Mouse (Mus musculus): Measurements from ENCODE around the gene Zfp59. TPM values are rescaled to one million over a fixed set of nuclear protein-coding genes. Genes with fewer than 3 reads are reported as not detected.
"Not testable (repeated sequence)": the region's sequence is repeated elsewhere in the genome, so short reads cannot be mapped to it uniquely, and the experiment has no call there.

Gene Zfp59
- polyA plus RNA-seq, 1 experiment from 2014 or later, result 1.4 TPM

- WGBS (ENCODE audit: insufficient replicate concordance), result 15% methylated on average over 10 of the region's 10 CpGs
- Histone ChIP-seq H3K27ac (ENCODE audit: low read length) (peak overlapping the region; percentile 51), H3K9me3 (replicated peaks; ENCODE audit: control insufficient read depth, low read length) (no peaks in the 10 kb centered on the region), H3K4me1 (ENCODE audit: control insufficient read depth, low read depth, low read length) (peaks cover 13% of the 10 kb centered on the region), H3K4me2 (ENCODE audit: low read depth, low read length) (peak overlapping the region; percentile 77), H3K27me3 (ENCODE audit: control insufficient read depth, insufficient read depth, low read depth, low read length) (no peaks in the 10 kb centered on the region), H3K36me3 (ENCODE audit: control insufficient read depth, insufficient read depth) (no peaks in the 10 kb centered on the region), H3K4me3 (ENCODE audit: low read depth, low read length) (peak overlapping the region; percentile 73), H3K9ac (ENCODE audit: low read depth, low read length) (peak overlapping the region; percentile 73)
- peak; percentile 25; the same call in 1 of the 2 replicates for ATAC-seq (ENCODE audit: low read depth)
These were observed 21.2 kb downstream of the Zfp59 start for GRCm38 (mm10) chr7:27859301-27860251.

GRCm38 (mm10) chr7:27860396-27861235, 22.2 kb downstream of the Zfp59 start:
- ATAC-seq (ENCODE audit: low read depth), result peak; percentile 89
- 0% methylated on average over 22 of the region's 22 CpGs for WGBS (ENCODE audit: insufficient replicate concordance)
- Histone ChIP-seq H3K36me3 (ENCODE audit: control insufficient read depth, insufficient read depth) (no peaks in the 10 kb centered on the region), H3K9ac (ENCODE audit: low read depth, low read length) (peak overlapping the region; percentile 73), H3K4me2 (ENCODE audit: low read depth, low read length) (peak overlapping the region; percentile 77), H3K4me3 (ENCODE audit: low read depth, low read length) (peak overlapping the region; percentile 73), H3K27me3 (ENCODE audit: control insufficient read depth, insufficient read depth, low read depth, low read length) (no peaks in the 10 kb centered on the region), H3K4me1 (ENCODE audit: control insufficient read depth, low read depth, low read length) (peaks cover 13% of the 10 kb centered on the region), H3K9me3 (replicated peaks; ENCODE audit: control insufficient read depth, low read length) (no peaks in the 10 kb centered on the region), H3K27ac (ENCODE audit: low read length) (peak overlapping the region; percentile 51)

- H3K27me3 ChIP-seq (ENCODE audit: control insufficient read depth, insufficient read depth, low read depth, low read length); H3K27ac ChIP-seq (ENCODE audit: low read length); ATAC-seq (ENCODE audit: low read depth); H3K4me2 ChIP-seq (ENCODE audit: low read depth, low read length); H3K9me3 ChIP-seq (replicated peaks; ENCODE audit: control insufficient read depth, low read length); H3K9ac ChIP-seq (ENCODE audit: low read depth, low read length); H3K36me3 ChIP-seq (ENCODE audit: control insufficient read depth, insufficient read depth); H3K4me3 ChIP-seq (ENCODE audit: low read depth, low read length): not testable (repeated sequence)
- WGBS (ENCODE audit: insufficient replicate concordance), result 70% methylated on average over 5 of the region's 5 CpGs
- peaks cover 13% of the 10 kb centered on the region for H3K4me1 ChIP-seq (ENCODE audit: control insufficient read depth, low read depth, low read length)
These were observed 24.2 kb downstream of the Zfp59 start for GRCm38 (mm10) chr7:27862578-27862977.

- no peak for ATAC-seq (ENCODE audit: low read depth)
- no peaks in the 10 kb centered on the region; the same call in 1 of the 2 replicates for H3K9me3 ChIP-seq (replicated peaks; ENCODE audit: control insufficient read depth, low read length)
- 83% methylated on average over 4 of the region's 4 CpGs for WGBS (ENCODE audit: insufficient replicate concordance)
These were observed 43.3 kb downstream of the Zfp59 start for GRCm38 (mm10) chr7:27881721-27882120.

GRCm38 (mm10) chr7:27900601-27901000, 62.2 kb downstream of the Zfp59 start:
- H3K4me2 ChIP-seq (ENCODE audit: low read depth, low read length), result no peak overlapping the region
- 69% methylated on average over 4 of the region's 4 CpGs for WGBS (ENCODE audit: insufficient replicate concordance)
- no peaks in the 10 kb centered on the region for H3K4me1 ChIP-seq (ENCODE audit: control insufficient read depth, low read depth, low read length)
- no peak overlapping the region for H3K27ac ChIP-seq (ENCODE audit: low read length)
- no peaks in the 10 kb centered on the region for H3K9me3 ChIP-seq (replicated peaks; ENCODE audit: control insufficient read depth, low read length)
- ATAC-seq (ENCODE audit: low read depth), result no peak
- H3K9ac ChIP-seq (ENCODE audit: low read depth, low read length), result no peak overlapping the region
- H3K36me3 ChIP-seq (ENCODE audit: control insufficient read depth, insufficient read depth), result no peaks in the 10 kb centered on the region
- no peak overlapping the region for H3K4me3 ChIP-seq (ENCODE audit: low read depth, low read length)
- no peaks in the 10 kb centered on the region for H3K27me3 ChIP-seq (ENCODE audit: control insufficient read depth, insufficient read depth, low read depth, low read length)

More at GRCm38 (mm10) chr7:27881721-27882120, 43.3 kb downstream of the Zfp59 start:
- no peak overlapping the region for H3K9ac ChIP-seq (ENCODE audit: low read depth, low read length)
- H3K27me3 ChIP-seq (ENCODE audit: control insufficient read depth, insufficient read depth, low read depth, low read length), result no peaks in the 10 kb centered on the region
- H3K4me2 ChIP-seq (ENCODE audit: low read depth, low read length), result no peak overlapping the region
- no peak overlapping the region for H3K4me3 ChIP-seq (ENCODE audit: low read depth, low read length)
- H3K4me1 ChIP-seq (ENCODE audit: control insufficient read depth, low read depth, low read length), result no peaks in the 10 kb centered on the region
- H3K36me3 ChIP-seq (ENCODE audit: control insufficient read depth, insufficient read depth), result peaks cover 11% of the 10 kb centered on the region
- H3K27ac ChIP-seq (ENCODE audit: low read length), result no peak overlapping the region

GRCm38 (mm10) chr7:27905061-27905848, 66.8 kb downstream of the Zfp59 start:
- Histone ChIP-seq H3K4me3 (ENCODE audit: low read depth, low read length) (no peak overlapping the region), H3K9me3 (replicated peaks; ENCODE audit: control insufficient read depth, low read length) (no peaks in the 10 kb centered on the region), H3K27ac (ENCODE audit: low read length) (no peak overlapping the region), H3K4me2 (ENCODE audit: low read depth, low read length) (no peak overlapping the region), H3K9ac (ENCODE audit: low read depth, low read length) (no peak overlapping the region), H3K4me1 (ENCODE audit: control insufficient read depth, low read depth, low read length) (no peaks in the 10 kb centered on the region), H3K27me3 (ENCODE audit: control insufficient read depth, insufficient read depth, low read depth, low read length) (no peaks in the 10 kb centered on the region), H3K36me3 (ENCODE audit: control insufficient read depth, insufficient read depth) (no peaks in the 10 kb centered on the region)
- 59% methylated on average over 11 of the region's 11 CpGs for WGBS (ENCODE audit: insufficient replicate concordance)
- no peak for ATAC-seq (ENCODE audit: low read depth)

Other genes with a start within 250 kb of the Zfp59 start
- 24.8 and 26.3 TPM in 2 replicates for gene Akt2, start 247.1 kb upstream of the Zfp59 start, polyA plus RNA-seq (2015; fragmentation: Nextera tagmentation; extraction: Ambion mirVana)
- not detected in 2 replicates for gene Ttc9b, start 184.7 kb upstream of the Zfp59 start, polyA plus RNA-seq (2015; fragmentation: Nextera tagmentation; extraction: Ambion mirVana)
- 1.1 and 1.4 TPM in 2 replicates for gene Map3k10, start 164.0 kb upstream of the Zfp59 start, polyA plus RNA-seq (2015; fragmentation: Nextera tagmentation; extraction: Ambion mirVana)
- gene Zfp607b, start 149.3 kb upstream of the Zfp59 start, polyA plus RNA-seq (2015; fragmentation: Nextera tagmentation; extraction: Ambion mirVana), result 0.58 and 0.68 TPM in 2 replicates
- gene Zfp60, start 107.2 kb upstream of the Zfp59 start, polyA plus RNA-seq (2015; fragmentation: Nextera tagmentation; extraction: Ambion mirVana), result 4.1 and 4.3 TPM in 2 replicates
- 0.55 and 0.58 TPM in 2 replicates for gene Zfp626, start 31.4 kb upstream of the Zfp59 start, polyA plus RNA-seq (2015; fragmentation: Nextera tagmentation; extraction: Ambion mirVana)
- 0.81 and 1.1 TPM in 2 replicates for gene Zfp607a, start 18.9 kb downstream of the Zfp59 start, polyA plus RNA-seq (2015; fragmentation: Nextera tagmentation; extraction: Ambion mirVana)
- gene Zfp974, start 90.9 kb downstream of the Zfp59 start, polyA plus RNA-seq (2015; fragmentation: Nextera tagmentation; extraction: Ambion mirVana), result 1.2 and 1.5 TPM in 2 replicates
- 4.6 and 4.7 TPM in 2 replicates for gene Zfp780b, start 140.6 kb downstream of the Zfp59 start, polyA plus RNA-seq (2015; fragmentation: Nextera tagmentation; extraction: Ambion mirVana)
- gene Zfp850, start 175.5 kb downstream of the Zfp59 start, polyA plus RNA-seq (2015; fragmentation: Nextera tagmentation; extraction: Ambion mirVana), result 1.1 and 1.2 TPM in 2 replicates
- gene Psmc4, start 211.5 kb downstream of the Zfp59 start, polyA plus RNA-seq (2015; fragmentation: Nextera tagmentation; extraction: Ambion mirVana), result 114 and 117 TPM in 2 replicates
- gene Fcgbp, start 232.6 kb downstream of the Zfp59 start, polyA plus RNA-seq (2015; fragmentation: Nextera tagmentation; extraction: Ambion mirVana), result 2.5 TPM in 1 of 2 replicates, not detected in the other

All from liver, embryonic 16.5 days (tissue).